Mouse (Mus musculus): ENCODE data around the gene E2f2. TPM values are rescaled to one million over a fixed set of nuclear protein-coding genes. Genes with fewer than 3 reads are reported as not detected.

The E2f2 gene
- polyA plus RNA-seq, 1 experiment from 2014 or later: 2.5 TPM

GRCm38 (mm10) chr4:136145991-136146711 is 26.0 kb upstream of the E2f2 start:
- Histone ChIP-seq H3K9ac (ENCODE audit: low read length) (peak overlapping the region; percentile 95), H3K36me3 (ENCODE audit: control insufficient read depth, insufficient read depth, low read length) (peaks cover 7% of the 10 kb centered on the region), H3K9me3 (ENCODE audit: control insufficient read depth, low read length) (no peaks in the 10 kb centered on the region), H3K4me3 (ENCODE audit: control insufficient read depth in 1 of 2, insufficient read depth in 1 of 2, low read depth in 1 of 2, low read length in 2 of 2) (peak overlapping the region; percentile 75 to 87), H3K4me1 (ENCODE audit: control insufficient read depth in 2 of 2, insufficient read depth in 2 of 2, low read length in 2 of 2) (peaks cover 32 to 40% of the 10 kb centered on the region in 2 experiments), H3K27me3 (ENCODE audit: control insufficient read depth, insufficient read depth, low read length) (peaks cover 13% of the 10 kb centered on the region), H3K27ac (replicated peaks in 1 of 2; ENCODE audit: control insufficient read depth in 1 of 2, insufficient read depth in 1 of 2, low read depth in 2 of 2, low read length in 2 of 2) (peak overlapping the region; percentile 94 to 97), H3K4me2 (ENCODE audit: low read length) (peak overlapping the region; percentile 86)
- WGBS: 39% methylated on average over 7 of the region's 7 CpGs
- no peak for ATAC-seq (ENCODE audit: insufficient number of reproducible peaks, insufficient read depth, low FRiP score, low read depth)

DNA sequence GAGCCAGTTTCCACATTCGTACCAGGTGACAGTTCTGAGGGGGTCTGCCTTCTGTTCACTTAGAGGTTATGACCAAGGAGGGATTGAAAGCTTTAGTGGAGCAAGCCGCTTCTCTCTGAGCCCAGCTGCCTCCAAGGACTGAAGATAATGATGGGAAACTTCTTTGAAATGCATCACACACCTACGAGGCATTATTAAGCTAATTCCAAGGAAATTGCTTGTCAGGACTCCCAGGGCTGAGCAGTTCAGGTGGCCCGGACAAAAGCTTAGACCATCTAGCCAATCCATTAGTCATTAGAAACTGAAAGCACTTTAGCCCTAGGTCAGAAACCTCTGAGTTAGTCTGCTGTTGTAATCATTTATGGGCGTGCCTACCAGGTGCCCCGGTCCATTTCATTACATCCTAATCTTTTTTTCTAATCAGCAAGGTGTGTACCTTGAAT is 25.5 kb upstream of the E2f2 start:
- peak overlapping the region in 1 of 2 experiments; percentile 75; a peak in 1 of 4 replicates for H3K4me3 ChIP-seq (ENCODE audit: control insufficient read depth in 1 of 2, insufficient read depth in 1 of 2, low read depth in 1 of 2, low read length in 2 of 2)
- H3K27ac ChIP-seq (replicated peaks in 1 of 2; ENCODE audit: control insufficient read depth in 1 of 2, insufficient read depth in 1 of 2, low read depth in 2 of 2, low read length in 2 of 2): peak overlapping the region; percentile 94 to 97
- H3K36me3 ChIP-seq (ENCODE audit: control insufficient read depth, insufficient read depth, low read length): peaks cover 7% of the 10 kb centered on the region
- WGBS: 31% methylated on average over 6 of the region's 6 CpGs
- no peaks in the 10 kb centered on the region for H3K9me3 ChIP-seq (ENCODE audit: control insufficient read depth, low read length)
- peak overlapping the region; percentile 95 for H3K9ac ChIP-seq (ENCODE audit: low read length)
- H3K27me3 ChIP-seq (ENCODE audit: control insufficient read depth, insufficient read depth, low read length): peaks cover 13% of the 10 kb centered on the region
- peaks cover 29 to 35% of the 10 kb centered on the region in 2 experiments for H3K4me1 ChIP-seq (ENCODE audit: control insufficient read depth in 2 of 2, insufficient read depth in 2 of 2, low read length in 2 of 2)
- ATAC-seq (ENCODE audit: insufficient number of reproducible peaks, insufficient read depth, low FRiP score, low read depth): no peak
- H3K4me2 ChIP-seq (ENCODE audit: low read length): peak overlapping the region; percentile 86

- peak overlapping the region; percentile 95 for H3K9ac ChIP-seq (ENCODE audit: low read length)
- no peaks in the 10 kb centered on the region for H3K9me3 ChIP-seq (ENCODE audit: control insufficient read depth, low read length)
- H3K27me3 ChIP-seq (ENCODE audit: control insufficient read depth, insufficient read depth, low read length): peaks cover 13% of the 10 kb centered on the region
- H3K27ac ChIP-seq (replicated peaks in 1 of 2; ENCODE audit: control insufficient read depth in 1 of 2, insufficient read depth in 1 of 2, low read depth in 2 of 2, low read length in 2 of 2): peak overlapping the region; percentile 87 to 97
- ATAC-seq (ENCODE audit: insufficient number of reproducible peaks, insufficient read depth, low FRiP score, low read depth): peak; percentile 77
- H3K4me1 ChIP-seq (ENCODE audit: control insufficient read depth in 2 of 2, insufficient read depth in 2 of 2, low read length in 2 of 2): peaks cover 23 to 26% of the 10 kb centered on the region in 2 experiments
- peaks cover 7% of the 10 kb centered on the region for H3K36me3 ChIP-seq (ENCODE audit: control insufficient read depth, insufficient read depth, low read length)
- peak overlapping the region; percentile 86 for H3K4me2 ChIP-seq (ENCODE audit: low read length)
- 1% methylated on average over 41 of the region's 48 CpGs for WGBS
- peak overlapping the region; percentile 30 to 34 for H3K4me3 ChIP-seq (ENCODE audit: control insufficient read depth in 1 of 2, insufficient read depth in 1 of 2, low read depth in 1 of 2, low read length in 2 of 2)
Measured at GRCm38 (mm10) chr4:136147436-136148135, 24.6 kb upstream of the E2f2 start.

- no peak; the same call in 1 of the 2 replicates for ATAC-seq (ENCODE audit: insufficient number of reproducible peaks, insufficient read depth, low FRiP score, low read depth)
- Histone ChIP-seq H3K27me3 (ENCODE audit: control insufficient read depth, insufficient read depth, low read length) (peaks cover 13% of the 10 kb centered on the region), H3K36me3 (ENCODE audit: control insufficient read depth, insufficient read depth, low read length) (peaks cover 7% of the 10 kb centered on the region), H3K4me3 (ENCODE audit: control insufficient read depth in 1 of 2, insufficient read depth in 1 of 2, low read depth in 1 of 2, low read length in 2 of 2) (peak overlapping the region; percentile 30 to 34; a peak in 3 of 4 replicates), H3K9me3 (ENCODE audit: control insufficient read depth, low read length) (no peaks in the 10 kb centered on the region), H3K27ac (replicated peaks in 1 of 2; ENCODE audit: control insufficient read depth in 1 of 2, insufficient read depth in 1 of 2, low read depth in 2 of 2, low read length in 2 of 2) (peak overlapping the region; percentile 87 to 97), H3K4me1 (ENCODE audit: control insufficient read depth in 2 of 2, insufficient read depth in 2 of 2, low read length in 2 of 2) (peaks cover 16 to 23% of the 10 kb centered on the region in 2 experiments), H3K9ac (ENCODE audit: low read length) (peak overlapping the region; percentile 57), H3K4me2 (ENCODE audit: low read length) (peak overlapping the region; percentile 86)
- 9% methylated on average over 31 of the region's 31 CpGs for WGBS
Measured at GRCm38 (mm10) chr4:136148342-136149044, 23.7 kb upstream of the E2f2 start.

DNA sequence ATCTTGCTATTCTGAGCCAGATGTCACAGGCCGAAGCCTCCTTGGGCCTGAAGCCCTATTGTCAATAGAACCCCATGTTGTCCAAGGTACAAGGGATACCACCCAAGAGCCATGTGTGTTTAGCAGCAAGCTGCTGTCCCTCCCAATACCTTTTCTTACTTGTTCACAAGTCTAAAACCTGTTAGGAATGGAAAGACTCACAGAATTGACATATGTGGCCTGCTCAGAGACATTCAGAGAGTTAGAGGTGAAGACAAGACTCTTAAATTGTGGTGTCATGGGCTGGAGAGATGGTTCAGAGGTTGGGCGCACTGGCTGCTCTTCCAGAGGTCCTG is 23.2 kb upstream of the E2f2 start:
- H3K4me3 ChIP-seq (ENCODE audit: control insufficient read depth in 1 of 2, insufficient read depth in 1 of 2, low read depth in 1 of 2, low read length in 2 of 2): no peak overlapping the region
- H3K36me3 ChIP-seq (ENCODE audit: control insufficient read depth, insufficient read depth, low read length): peaks cover 7% of the 10 kb centered on the region
- H3K27me3 ChIP-seq (ENCODE audit: control insufficient read depth, insufficient read depth, low read length): peaks cover 13% of the 10 kb centered on the region
- no peak for ATAC-seq (ENCODE audit: insufficient number of reproducible peaks, insufficient read depth, low FRiP score, low read depth)
- H3K4me1 ChIP-seq (ENCODE audit: control insufficient read depth in 2 of 2, insufficient read depth in 2 of 2, low read length in 2 of 2): peaks cover 14 to 21% of the 10 kb centered on the region in 2 experiments
- 92% methylated on average over 2 of the region's 2 CpGs for WGBS
- peak overlapping the region; percentile 87 to 97; a peak in 3 of 4 replicates for H3K27ac ChIP-seq (replicated peaks in 1 of 2; ENCODE audit: control insufficient read depth in 1 of 2, insufficient read depth in 1 of 2, low read depth in 2 of 2, low read length in 2 of 2)
- H3K9me3 ChIP-seq (ENCODE audit: control insufficient read depth, low read length): no peaks in the 10 kb centered on the region
- H3K4me2 ChIP-seq (ENCODE audit: low read length): no peak overlapping the region
- no peak overlapping the region for H3K9ac ChIP-seq (ENCODE audit: low read length)

GRCm38 (mm10) chr4:136149734-136150133 is 22.5 kb upstream of the E2f2 start:
- Histone ChIP-seq H3K27ac (replicated peaks in 1 of 2; ENCODE audit: control insufficient read depth in 1 of 2, insufficient read depth in 1 of 2, low read depth in 2 of 2, low read length in 2 of 2) (no peak overlapping the region), H3K36me3 (ENCODE audit: control insufficient read depth, insufficient read depth, low read length) (peaks cover 7% of the 10 kb centered on the region), H3K27me3 (ENCODE audit: control insufficient read depth, insufficient read depth, low read length) (peaks cover 13% of the 10 kb centered on the region), H3K4me2 (ENCODE audit: low read length) (no peak overlapping the region), H3K9me3 (ENCODE audit: control insufficient read depth, low read length) (no peaks in the 10 kb centered on the region), H3K4me1 (ENCODE audit: control insufficient read depth in 2 of 2, insufficient read depth in 2 of 2, low read length in 2 of 2) (peaks cover 14 to 19% of the 10 kb centered on the region in 2 experiments), H3K9ac (ENCODE audit: low read length) (no peak overlapping the region), H3K4me3 (ENCODE audit: control insufficient read depth in 1 of 2, insufficient read depth in 1 of 2, low read depth in 1 of 2, low read length in 2 of 2) (no peak overlapping the region)
- ATAC-seq (ENCODE audit: insufficient number of reproducible peaks, insufficient read depth, low FRiP score, low read depth): no peak
- 29% methylated on average over 3 of the region's 3 CpGs for WGBS

- Histone ChIP-seq H3K4me1 (ENCODE audit: control insufficient read depth in 2 of 2, insufficient read depth in 2 of 2, low read length in 2 of 2) (peaks cover 14 to 19% of the 10 kb centered on the region in 2 experiments), H3K9ac (ENCODE audit: low read length) (no peak overlapping the region), H3K4me3 (ENCODE audit: control insufficient read depth in 1 of 2, insufficient read depth in 1 of 2, low read depth in 1 of 2, low read length in 2 of 2) (no peak overlapping the region), H3K9me3 (ENCODE audit: control insufficient read depth, low read length) (no peaks in the 10 kb centered on the region), H3K36me3 (ENCODE audit: control insufficient read depth, insufficient read depth, low read length) (peaks cover 3% of the 10 kb centered on the region), H3K27me3 (ENCODE audit: control insufficient read depth, insufficient read depth, low read length) (peaks cover 12% of the 10 kb centered on the region), H3K4me2 (ENCODE audit: low read length) (no peak overlapping the region), H3K27ac (replicated peaks in 1 of 2; ENCODE audit: control insufficient read depth in 1 of 2, insufficient read depth in 1 of 2, low read depth in 2 of 2, low read length in 2 of 2) (no peak overlapping the region)
- 60% methylated on average over 4 of the region's 4 CpGs for WGBS
- ATAC-seq (ENCODE audit: insufficient number of reproducible peaks, insufficient read depth, low FRiP score, low read depth): no peak
Measured at GRCm38 (mm10) chr4:136150596-136150995, 21.6 kb upstream of the E2f2 start.
